Mouse (Mus musculus) left cerebral cortex, adult 9 months (tissue): ENCODE measurements around the gene H2-T23.
"Not testable (repeated sequence)": the region's sequence is repeated elsewhere in the genome, so short reads cannot be mapped to it uniquely, and the experiment has no call there.

Experiments used
- DNase-seq, 2 experiments: peaks; one replicate each; pipeline ENCODE4 v3.0.0; 2022; ENCODE audit warnings: low spot score in 2 of 2

H2-T23 gene

GRCm38 (mm10) chr17:36023710-36024654 lies 8.7 kb downstream of the H2-T23 start:
- no peak for DNase-seq

DNA sequence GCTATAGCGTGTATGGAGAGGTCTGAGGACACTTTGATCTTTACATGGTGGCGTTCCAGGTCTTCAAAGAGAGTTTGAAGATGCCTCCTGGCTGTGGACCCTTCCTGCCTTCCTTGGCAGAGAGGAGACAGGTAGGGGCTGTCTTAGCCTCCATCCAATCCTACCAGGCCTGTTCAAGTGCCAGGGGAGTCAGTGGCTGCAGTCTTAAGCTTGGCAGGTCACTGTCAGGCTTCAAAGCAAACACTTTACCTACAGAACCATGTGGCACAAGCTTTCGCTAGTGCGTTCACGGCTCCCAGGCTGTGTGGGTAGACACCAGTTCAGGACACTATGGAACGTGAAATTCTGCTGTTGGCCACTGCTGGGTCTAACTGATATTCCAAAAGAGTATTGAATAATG lies 9.7 kb downstream of the H2-T23 start:
- DNase-seq: no peak

- no peak for DNase-seq
Measured at GRCm38 (mm10) chr17:36022098-36022497, 10.6 kb downstream of the H2-T23 start.

DNA sequence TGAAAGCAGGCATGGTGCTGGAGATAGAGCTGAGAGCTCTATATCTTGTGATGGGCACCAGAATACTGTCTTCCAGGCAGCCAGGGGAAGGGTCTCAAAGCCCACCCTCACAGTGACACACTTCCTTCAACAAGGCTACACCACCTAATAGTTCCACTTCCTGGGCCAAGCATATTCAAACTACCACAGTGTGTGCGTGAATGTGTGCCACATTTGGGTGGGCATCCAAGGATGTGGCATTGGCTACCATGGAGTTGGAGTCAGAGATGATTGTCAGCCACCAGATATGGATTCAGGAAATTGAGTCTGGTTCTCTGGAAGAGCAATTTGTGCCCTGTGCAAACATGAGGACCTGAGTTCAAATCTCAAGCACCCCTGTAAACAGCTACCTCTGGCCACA lies 11.3 kb downstream of the H2-T23 start:
- DNase-seq: no peak

- DNase-seq: no peak
Measured at GRCm38 (mm10) chr17:36020191-36021073, 12.2 kb downstream of the H2-T23 start, which contains the start of gene H2-T24. TSS of gene H2-T24 (minus strand) at chr17:36020560.

DNA sequence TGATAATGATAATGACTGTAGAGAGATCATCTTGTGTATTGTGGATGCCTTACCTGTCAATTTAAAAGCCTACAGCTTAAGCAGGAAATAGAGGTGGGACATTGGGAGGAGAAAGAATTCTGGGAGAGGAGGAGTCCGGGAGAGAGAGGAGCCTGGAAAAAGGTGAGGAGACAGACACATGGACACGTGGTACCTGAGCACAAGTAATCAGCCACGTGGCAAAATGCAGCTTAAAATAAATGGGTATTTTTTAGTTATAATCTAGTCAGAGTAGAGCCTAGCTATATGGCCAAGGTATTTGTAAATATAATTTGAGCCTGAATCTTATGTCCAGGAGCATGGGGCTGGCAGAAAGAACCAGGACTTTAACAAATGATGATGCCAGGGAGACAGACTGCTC lies 13.1 kb downstream of the H2-T23 start:
- DNase-seq: no peak

DNA sequence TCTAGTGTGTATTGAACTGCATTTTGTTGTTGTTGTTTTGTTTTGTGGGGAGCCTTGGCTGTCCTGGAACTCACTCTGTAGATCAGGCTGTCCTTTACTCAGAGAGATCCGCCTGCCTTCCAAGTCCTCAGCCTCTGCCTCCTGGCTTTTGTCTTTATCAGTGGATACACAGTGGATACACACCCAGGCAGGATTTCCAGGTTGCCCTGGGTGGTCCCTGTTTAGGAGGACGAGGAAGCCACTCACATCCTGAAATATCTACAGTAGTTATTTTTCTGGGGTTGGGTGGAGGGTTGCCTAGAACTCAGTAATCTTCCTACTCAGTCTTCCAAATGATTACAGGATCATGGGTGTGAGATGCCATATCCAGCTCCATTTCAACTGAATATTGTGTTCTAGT lies 13.7 kb downstream of the H2-T23 start:
- DNase-seq: no peak

GRCm38 (mm10) chr17:36017046-36017445 lies 15.6 kb downstream of the H2-T23 start:
- no peak for DNase-seq

- no peak for DNase-seq
Measured at GRCm38 (mm10) chr17:36014977-36015376, 17.7 kb downstream of the H2-T23 start.

GRCm38 (mm10) chr17:36004409-36004808 lies 28.2 kb downstream of the H2-T23 start:
- DNase-seq: not testable (repeated sequence)

DNA sequence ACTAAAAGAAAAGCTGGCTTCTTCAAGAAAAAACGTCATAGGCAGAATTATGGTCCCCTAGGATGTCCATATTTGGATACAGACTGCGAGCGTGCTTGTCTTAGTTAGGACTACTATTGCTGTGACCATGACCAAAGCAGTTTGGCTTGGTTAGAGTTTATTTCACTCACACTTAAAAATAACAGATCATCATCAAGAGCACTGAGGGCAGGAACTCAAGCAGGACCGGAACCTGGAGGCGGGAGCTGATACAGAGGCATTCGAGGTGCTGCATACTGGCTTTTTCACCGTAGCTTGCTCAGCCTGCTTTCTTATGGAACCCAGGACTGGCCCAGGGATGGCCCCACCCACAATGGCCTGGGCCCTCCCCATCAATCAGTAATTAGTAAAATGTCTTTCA lies 29.3 kb downstream of the H2-T23 start:
- DNase-seq: no peak

GRCm38 (mm10) chr17:36001966-36002365 lies 30.7 kb downstream of the H2-T23 start:
- peak in 1 of 2 experiments; percentile 61 for DNase-seq

GRCm38 (mm10) chr17:36001121-36001897 lies 31.3 kb downstream of the H2-T23 start:
- no peak for DNase-seq

DNA sequence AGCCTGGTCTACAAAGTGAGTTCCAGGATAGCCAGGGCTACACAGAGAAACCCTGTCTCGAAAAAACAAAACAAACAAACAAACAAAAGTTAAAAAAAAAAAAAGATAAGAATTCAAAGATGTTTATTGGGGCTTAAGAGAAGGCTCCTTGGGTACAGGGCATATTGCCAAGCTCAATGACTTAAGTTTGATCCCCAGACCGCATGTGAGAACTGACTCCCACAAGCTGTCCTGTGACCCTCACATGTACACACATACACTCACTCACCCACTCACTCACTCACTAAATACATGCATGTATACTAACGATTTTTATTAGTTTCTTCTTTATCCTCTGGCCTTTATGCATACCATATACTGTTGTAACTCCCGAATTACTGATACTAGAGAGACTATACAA lies 32.3 kb downstream of the H2-T23 start:
- DNase-seq: no peak

GRCm38 (mm10) chr17:35999356-35999755 lies 33.3 kb downstream of the H2-T23 start:
- DNase-seq: no peak

GRCm38 (mm10) chr17:35998545-35999305 lies 33.9 kb downstream of the H2-T23 start:
- DNase-seq: no peak

DNA sequence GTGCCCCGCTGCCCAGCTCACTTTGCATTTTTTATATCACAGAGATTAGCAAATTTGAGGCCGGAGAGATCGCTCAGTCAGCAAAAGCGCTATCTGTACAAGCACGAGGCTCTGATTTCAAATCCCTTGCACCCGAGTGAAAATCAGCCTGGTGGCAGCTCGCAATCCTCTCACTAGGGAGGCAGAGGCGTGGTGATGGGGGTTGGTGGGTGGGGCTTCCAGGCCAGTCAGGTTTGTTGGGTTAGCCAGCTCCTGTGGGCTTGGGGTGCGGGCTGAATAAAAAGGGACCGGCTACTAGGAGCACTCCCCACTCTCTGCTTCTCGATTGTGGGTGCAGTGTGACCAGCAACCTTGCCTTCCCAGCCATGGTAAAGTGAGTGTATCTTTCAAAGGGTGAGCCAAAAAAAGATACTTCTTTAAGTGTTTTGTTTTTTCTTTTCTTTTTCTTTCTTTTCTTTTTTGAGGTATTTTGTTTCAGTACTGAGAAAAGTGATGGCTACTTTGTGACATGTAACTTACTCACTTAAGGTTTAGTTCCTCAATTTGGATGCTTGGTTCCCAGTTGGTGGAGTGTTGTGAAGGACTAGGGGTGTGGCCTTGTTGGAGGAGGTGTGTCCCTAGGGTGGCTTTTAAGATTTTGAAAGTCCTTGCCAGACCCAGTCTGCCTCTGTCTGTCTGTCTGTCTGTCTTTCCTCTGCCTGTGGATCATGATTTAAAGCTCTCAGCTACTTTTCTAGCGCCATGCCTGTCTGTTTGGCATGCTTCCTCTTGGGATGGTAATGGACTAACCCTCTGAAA lies 34.7 kb downstream of the H2-T23 start:
- DNase-seq: no peak

DNA sequence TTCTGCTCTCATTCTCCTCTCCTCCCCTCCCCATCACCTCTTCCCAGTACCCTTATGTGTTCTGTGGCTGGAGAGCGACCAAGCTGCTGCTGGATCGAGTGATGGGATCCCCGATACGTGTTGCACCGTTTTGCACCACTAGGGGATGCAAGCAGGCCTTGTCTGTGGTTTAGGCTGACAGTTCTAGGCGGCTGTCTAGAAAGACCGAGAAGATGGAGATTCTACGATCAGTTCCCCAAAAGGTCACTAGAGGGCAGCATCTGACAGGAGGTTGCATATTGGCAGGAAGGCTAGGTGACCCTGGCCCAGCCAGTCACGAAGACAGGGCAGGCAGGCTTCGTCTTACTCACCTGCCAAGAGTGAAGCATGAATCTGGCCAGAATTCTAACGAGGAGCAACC lies 35.7 kb downstream of the H2-T23 start:
- peak; percentile 81 to 98 for DNase-seq

- no peak for DNase-seq
Measured at GRCm38 (mm10) chr17:35994879-35995240, 37.8 kb downstream of the H2-T23 start.
